Mouse (Mus musculus) intestine, embryonic 16.5 days (tissue): ENCODE results near the gene Mbnl1. TPM values are rescaled to one million over a fixed set of nuclear protein-coding genes. Genes with fewer than 3 reads are reported as not detected.

ENCODE experiments used
- ATAC-seq: fragments of 200-750 bp; cut with Nextera tagmentation; 2 replicates; pipeline ENCODE4 v1.8.0; 2017; ENCODE audit warnings: moderate TSS enrichment, moderate library complexity
- H3K27ac ChIP-seq: fragments of 300-500 bp; sonication (generic); 2 replicates; pipeline ENCODE4 v1.5.1; 2014; ENCODE audit warnings: mild to moderate bottlenecking, low read length
- H3K27me3 ChIP-seq: fragments of 300-500 bp; sonication (generic); replicated peaks from 2 replicates; pipeline ENCODE4 v1.6.1; 2014; ENCODE audit warnings: low read length, control low read depth, mixed read lengths; ENCODE audit not compliant: control insufficient read depth, insufficient read depth
- H3K36me3 ChIP-seq: fragments of 300-500 bp; sonication (generic); 2 replicates; pipeline ENCODE4 v1.6.1; 2014; ENCODE audit warnings: low read length, control low read depth; ENCODE audit not compliant: control insufficient read depth, insufficient read depth
- H3K4me1 ChIP-seq: fragments of 300-500 bp; sonication (generic); 2 replicates; pipeline ENCODE4 v1.6.1; 2014; ENCODE audit warnings: low read length, control low read depth, mixed read lengths; ENCODE audit not compliant: control insufficient read depth, insufficient read depth
- H3K4me2 ChIP-seq: fragments of 300-500 bp; sonication (generic); 2 replicates; pipeline ENCODE4 v1.6.1; 2014; ENCODE audit warnings: low read depth, low read length, control low read depth
- H3K4me3 ChIP-seq: fragments of 300-500 bp; sonication (generic); 2 replicates; pipeline ENCODE4 v1.5.1; 2014; ENCODE audit warnings: mild to moderate bottlenecking, low read length
- H3K9ac ChIP-seq: fragments of 300-500 bp; sonication (generic); 2 replicates; pipeline ENCODE4 v1.6.1; 2014; ENCODE audit warnings: low read depth, low read length
- H3K9me3 ChIP-seq: fragments of 300-500 bp; sonication (generic); 2 replicates; pipeline ENCODE4 v1.6.1; 2016; ENCODE audit warnings: low read length, control low read depth; ENCODE audit not compliant: control insufficient read depth
- WGBS: fragments of 180-500 bp; shearing (Covaris S2); extraction: QIAGEN DNeasy Blood & Tissue Kit; methylation state at CpG from one replicate; pipeline ENCODE4 v1.1.7; 2014; 5-methylcytosine and 5-hydroxymethylcytosine counted together
- polyA plus RNA-seq: library from polyadenylated mRNA; unstranded; fragments of >200 nt; fragmentation: Nextera tagmentation; extraction: Ambion mirVana; gene quantifications from 2 replicates; pipeline ENCODE4 v1.2.1, GENCODE M21; 2015

The Mbnl1 gene
- polyA plus RNA-seq, 1 experiment from 2014 or later: 98.2 TPM

GRCm38 (mm10) chr3:60472011-60472680 lies 484 bp upstream of the Mbnl1 start:
- no peak overlapping the region for H3K27ac ChIP-seq
- no peak overlapping the region for H3K9ac ChIP-seq
- no peaks in the 10 kb centered on the region for H3K36me3 ChIP-seq
- no peak overlapping the region for H3K4me3 ChIP-seq
- H3K27me3 ChIP-seq: no peaks in the 10 kb centered on the region
- no peak overlapping the region for H3K4me2 ChIP-seq
- WGBS: 89% methylated on average over 2 of the region's 2 CpGs
- H3K9me3 ChIP-seq: no peaks in the 10 kb centered on the region
- H3K4me1 ChIP-seq: no peaks in the 10 kb centered on the region
- ATAC-seq: no peak

- Histone ChIP-seq H3K4me1 (no peaks in the 10 kb centered on the region), H3K27me3 (no peaks in the 10 kb centered on the region), H3K4me2 (no peak overlapping the region), H3K4me3 (no peak overlapping the region), H3K36me3 (no peaks in the 10 kb centered on the region), H3K9ac (no peak overlapping the region), H3K9me3 (no peaks in the 10 kb centered on the region), H3K27ac (no peak overlapping the region)
- ATAC-seq: no peak
- WGBS: 86% methylated on average over 11 of the region's 11 CpGs
Measured at GRCm38 (mm10) chr3:60473861-60474653, 1.4 kb downstream of the Mbnl1 start.

- no peaks in the 10 kb centered on the region for H3K27me3 ChIP-seq
- H3K4me1 ChIP-seq: no peaks in the 10 kb centered on the region
- 89% methylated on average over 3 of the region's 3 CpGs for WGBS
- no peaks in the 10 kb centered on the region for H3K9me3 ChIP-seq
- no peak overlapping the region for H3K4me3 ChIP-seq
- no peaks in the 10 kb centered on the region for H3K36me3 ChIP-seq
- H3K27ac ChIP-seq: no peak overlapping the region
- no peak overlapping the region for H3K4me2 ChIP-seq
- no peak overlapping the region for H3K9ac ChIP-seq
- no peak for ATAC-seq
Measured at GRCm38 (mm10) chr3:60474654-60474972, 2.0 kb downstream of the Mbnl1 start.

- Histone ChIP-seq H3K9me3 (no peaks in the 10 kb centered on the region), H3K36me3 (no peaks in the 10 kb centered on the region), H3K27ac (no peak overlapping the region), H3K27me3 (no peaks in the 10 kb centered on the region), H3K4me2 (no peak overlapping the region), H3K4me3 (no peak overlapping the region), H3K9ac (no peak overlapping the region), H3K4me1 (no peaks in the 10 kb centered on the region)
- no peak for ATAC-seq
- 90% methylated on average over 2 of the region's 2 CpGs for WGBS
Measured at GRCm38 (mm10) chr3:60475055-60475454, 2.4 kb downstream of the Mbnl1 start.

GRCm38 (mm10) chr3:60476751-60477255 lies 4.2 kb downstream of the Mbnl1 start:
- no peak for ATAC-seq
- Histone ChIP-seq H3K4me2 (no peak overlapping the region), H3K4me1 (no peaks in the 10 kb centered on the region), H3K9ac (no peak overlapping the region), H3K36me3 (no peaks in the 10 kb centered on the region), H3K27ac (no peak overlapping the region), H3K9me3 (no peaks in the 10 kb centered on the region), H3K4me3 (no peak overlapping the region), H3K27me3 (no peaks in the 10 kb centered on the region)
- 89% methylated on average over 6 of the region's 6 CpGs for WGBS

GRCm38 (mm10) chr3:60478433-60478832 lies 5.8 kb downstream of the Mbnl1 start:
- Histone ChIP-seq H3K36me3 (no peaks in the 10 kb centered on the region), H3K9ac (no peak overlapping the region), H3K9me3 (no peaks in the 10 kb centered on the region), H3K27me3 (no peaks in the 10 kb centered on the region), H3K4me1 (no peaks in the 10 kb centered on the region), H3K4me3 (no peak overlapping the region), H3K27ac (no peak overlapping the region), H3K4me2 (no peak overlapping the region)
- no peak for ATAC-seq
- 36% methylated on average over 2 of the region's 2 CpGs for WGBS

- ATAC-seq: no peak
- 93% methylated on average over 2 of the region's 2 CpGs for WGBS
Measured at GRCm38 (mm10) chr3:60480716-60481115, 8.1 kb downstream of the Mbnl1 start.

GRCm38 (mm10) chr3:60481740-60482399 lies 9.2 kb downstream of the Mbnl1 start:
- no peak overlapping the region for H3K27ac ChIP-seq
- no peak for ATAC-seq
- 0 out of 2 replicates have a peak, but pooled peaks cover 2% of the 10 kb centered on the region for H3K4me1 ChIP-seq
- no peaks in the 10 kb centered on the region for H3K9me3 ChIP-seq
- no peaks in the 10 kb centered on the region for H3K36me3 ChIP-seq
- H3K4me2 ChIP-seq: no peak overlapping the region
- WGBS: 86% methylated on average over 2 of the region's 2 CpGs
- H3K4me3 ChIP-seq: no peak overlapping the region
- no peaks in the 10 kb centered on the region for H3K27me3 ChIP-seq
- no peak overlapping the region for H3K9ac ChIP-seq

More at GRCm38 (mm10) chr3:60480716-60481115, 8.1 kb downstream of the Mbnl1 start:
- H3K36me3 ChIP-seq: no peaks in the 10 kb centered on the region
- H3K27ac ChIP-seq: no peak overlapping the region
- H3K27me3 ChIP-seq: no peaks in the 10 kb centered on the region
- no peaks in the 10 kb centered on the region for H3K9me3 ChIP-seq
- no peak overlapping the region for H3K4me2 ChIP-seq
- no peak overlapping the region for H3K9ac ChIP-seq
- no peak overlapping the region for H3K4me3 ChIP-seq
- H3K4me1 ChIP-seq: 0 out of 2 replicates have a peak, but pooled peaks cover 2% of the 10 kb centered on the region

GRCm38 (mm10) chr3:60483305-60483704 lies 10.7 kb downstream of the Mbnl1 start:
- no peak overlapping the region for H3K4me3 ChIP-seq
- H3K4me1 ChIP-seq: 0 out of 2 replicates have a peak, but pooled peaks cover 2% of the 10 kb centered on the region
- no peak overlapping the region for H3K9ac ChIP-seq
- no peaks in the 10 kb centered on the region for H3K9me3 ChIP-seq
- H3K36me3 ChIP-seq: no peaks in the 10 kb centered on the region
- H3K27me3 ChIP-seq: no peaks in the 10 kb centered on the region
- ATAC-seq: no peak
- no peak overlapping the region for H3K27ac ChIP-seq
- no peak overlapping the region for H3K4me2 ChIP-seq
